Mouse (Mus musculus): Measurements from ENCODE around the gene Nfx1.
"Not testable (repeated sequence)": the region's sequence is repeated elsewhere in the genome, so short reads cannot be mapped to it uniquely, and the experiment has no call there.

Gene Nfx1

GRCm38 (mm10) chr4:40970842-40971701 lies at the start of gene Nfx1:
Gene Nfx1, plus strand, starts transcription at chr4:40970906.
- peak; percentile 99 for DNase-seq (ENCODE audit: low read depth, low spot score)

- DNase-seq (ENCODE audit: low read depth, low spot score), result no peak
These were observed 49.4 kb upstream of the Nfx1 start for GRCm38 (mm10) chr4:40921288-40921687.

- DNase-seq (ENCODE audit: low read depth, low spot score), result no peak
These were observed 47.5 kb upstream of the Nfx1 start for GRCm38 (mm10) chr4:40923087-40923651.

GRCm38 (mm10) chr4:40925568-40925967 lies 45.1 kb upstream of the Nfx1 start:
- DNase-seq (ENCODE audit: low read depth, low spot score), result no peak

GRCm38 (mm10) chr4:40929046-40929445 lies 41.7 kb upstream of the Nfx1 start:
- no peak for DNase-seq (ENCODE audit: low read depth, low spot score)

GRCm38 (mm10) chr4:40933694-40934093 lies 37.0 kb upstream of the Nfx1 start:
- DNase-seq (ENCODE audit: low read depth, low spot score), result no peak

- DNase-seq (ENCODE audit: low read depth, low spot score), result not testable (repeated sequence)
These were observed 36.3 kb upstream of the Nfx1 start for GRCm38 (mm10) chr4:40934369-40934768.

GRCm38 (mm10) chr4:40936175-40936839 lies 34.4 kb upstream of the Nfx1 start:
- DNase-seq (ENCODE audit: low read depth, low spot score), result peak; percentile 92

- no peak for DNase-seq (ENCODE audit: low read depth, low spot score)
These were observed 31.9 kb upstream of the Nfx1 start for GRCm38 (mm10) chr4:40938793-40939192.

GRCm38 (mm10) chr4:40943651-40944050 lies 27.1 kb upstream of the Nfx1 start:
- DNase-seq (ENCODE audit: low read depth, low spot score), result no peak

- no peak for DNase-seq (ENCODE audit: low read depth, low spot score)
These were observed 24.1 kb upstream of the Nfx1 start for GRCm38 (mm10) chr4:40946516-40947121.

GRCm38 (mm10) chr4:40947565-40948159 lies 23.0 kb upstream of the Nfx1 start:
- peak; percentile 32 for DNase-seq (ENCODE audit: low read depth, low spot score)

- peak; percentile 100 for DNase-seq (ENCODE audit: low read depth, low spot score)
These were observed 22.5 kb upstream of the Nfx1 start, which contains the start of the genes Bag1 and Chmp5 for GRCm38 (mm10) chr4:40948160-40948708. Gene Bag1, minus strand, starts transcription at chr4:40948294. Gene Chmp5, plus strand, starts transcription at chr4:40948407.

GRCm38 (mm10) chr4:40953521-40953920 lies 17.2 kb upstream of the Nfx1 start:
- peak; percentile 47 for DNase-seq (ENCODE audit: low read depth, low spot score)

GRCm38 (mm10) chr4:40955942-40956341 lies 14.8 kb upstream of the Nfx1 start:
- no peak for DNase-seq (ENCODE audit: low read depth, low spot score)

- peak; percentile 52 for DNase-seq (ENCODE audit: low read depth, low spot score)
These were observed 7.2 kb upstream of the Nfx1 start for GRCm38 (mm10) chr4:40963536-40963935.

- DNase-seq (ENCODE audit: low read depth, low spot score), result no peak
These were observed 1.5 kb upstream of the Nfx1 start for GRCm38 (mm10) chr4:40969161-40969560.

GRCm38 (mm10) chr4:40969781-40970591 lies 720 bp upstream of the Nfx1 start:
- peak; percentile 28 for DNase-seq (ENCODE audit: low read depth, low spot score)

- no peak for DNase-seq (ENCODE audit: low read depth, low spot score)
These were observed 189 bp upstream of the Nfx1 start for GRCm38 (mm10) chr4:40970592-40970841.

- DNase-seq (ENCODE audit: low read depth, low spot score), result peak; percentile 58
These were observed 1.0 kb downstream of the Nfx1 start for GRCm38 (mm10) chr4:40971744-40972143.

- peak; percentile 20 for DNase-seq (ENCODE audit: low read depth, low spot score)
These were observed 3.3 kb downstream of the Nfx1 start for GRCm38 (mm10) chr4:40974011-40974410.

Data from brain, adult 2 months (tissue).